Mouse (Mus musculus): Measurements from ENCODE around the gene Myo1a. TPM values are rescaled to one million over a fixed set of nuclear protein-coding genes. Genes with fewer than 3 reads are reported as not detected.
"Not testable (repeated sequence)": the region's sequence is repeated elsewhere in the genome, so short reads cannot be mapped to it uniquely, and the experiment has no call there.

Myo1a gene
- polyA plus RNA-seq, 1 experiment = 0.22 TPM

GRCm38 (mm10) chr10:127759181-127760110 is 54.5 kb downstream of the Myo1a start, which contains the start of the genes Rdh1 and Rdh16f1:
TSS of gene Rdh1 (plus strand) at chr10:127759721.
TSS of gene Rdh16f1 (plus strand) at chr10:127759787.
- DNase-seq (ENCODE audit: low read depth) = peak; percentile 97

GRCm38 (mm10) chr10:127762926-127763325 is 58.0 kb downstream of the Myo1a start:
- not testable (repeated sequence) for DNase-seq (ENCODE audit: low read depth)

GRCm38 (mm10) chr10:127763914-127764680 is 59.1 kb downstream of the Myo1a start:
- no peak for DNase-seq (ENCODE audit: low read depth)

GRCm38 (mm10) chr10:127766564-127766963 is 61.6 kb downstream of the Myo1a start:
- no peak for DNase-seq (ENCODE audit: low read depth)

Other genes with a start within 250 kb of the Myo1a start
- gene Stac3, start 203.5 kb upstream of the Myo1a start, polyA plus RNA-seq (2012; rRNA removed) = 1.1 and 2.1 TPM in 2 replicates
- 25.5 and 29.3 TPM in 2 replicates for gene Ndufa4l2, start 190.2 kb upstream of the Myo1a start, polyA plus RNA-seq (2012; rRNA removed)
- 103 and 134 TPM in 2 replicates for gene Shmt2, start 182.7 kb upstream of the Myo1a start, polyA plus RNA-seq (2012; rRNA removed)
- gene Nxph4, start 170.6 kb upstream of the Myo1a start, polyA plus RNA-seq (2012; rRNA removed) = 11.6 and 26.9 TPM in 2 replicates
- gene Lrp1, start 84.0 kb upstream of the Myo1a start, polyA plus RNA-seq (2012; rRNA removed) = 99.2 and 173 TPM in 2 replicates
- gene Stat6, start 62.2 kb upstream of the Myo1a start, polyA plus RNA-seq (2012; rRNA removed) = 73.8 and 92.7 TPM in 2 replicates
- gene Nemp1, start 38.3 kb upstream of the Myo1a start, polyA plus RNA-seq (2012; rRNA removed) = 3.5 and 4.4 TPM in 2 replicates
- 35.9 and 41.2 TPM in 2 replicates for gene Nab2, start 36.6 kb upstream of the Myo1a start, polyA plus RNA-seq (2012; rRNA removed)
- gene Tac2, start 19.3 kb downstream of the Myo1a start, polyA plus RNA-seq (2012; rRNA removed) = 1.1 TPM in 2 replicates
- gene Zbtb39, start 34.4 kb downstream of the Myo1a start, polyA plus RNA-seq (2012; rRNA removed) = 8.8 and 11.6 TPM in 2 replicates
- 5.0 and 5.1 TPM in 2 replicates for gene Gpr182, start 46.6 kb downstream of the Myo1a start, polyA plus RNA-seq (2012; rRNA removed)
- 0.59 and 0.98 TPM in 2 replicates for gene Rdh1, start 54.6 kb downstream of the Myo1a start, polyA plus RNA-seq (2012; rRNA removed)
- gene Rdh16f1, start 54.6 kb downstream of the Myo1a start, polyA plus RNA-seq (2012; rRNA removed) = 1.1 and 1.3 TPM in 2 replicates
- 0.31 TPM in 1 of 2 replicates, not detected in the other for gene Rdh9, start 71.2 kb downstream of the Myo1a start, polyA plus RNA-seq (2012; rRNA removed)
- 1.6 and 2.2 TPM in 2 replicates for gene Rdh16, start 96.0 kb downstream of the Myo1a start, polyA plus RNA-seq (2012; rRNA removed)
- gene Rdh19, start 144.8 kb downstream of the Myo1a start, polyA plus RNA-seq (2012; rRNA removed) = not detected in 2 replicates
- gene Rdh16f2, start 161.3 kb downstream of the Myo1a start, polyA plus RNA-seq (2012; rRNA removed) = 0.09 and 0.11 TPM in 2 replicates
- gene Rdh7, start 183.6 kb downstream of the Myo1a start, polyA plus RNA-seq (2012; rRNA removed) = 0.36 and 1.4 TPM in 2 replicates
- 0.04 and 0.30 TPM in 2 replicates for gene Sdr9c7, start 193.3 kb downstream of the Myo1a start, polyA plus RNA-seq (2012; rRNA removed)

Measured in gonadal fat pad, adult 2 months (tissue).